Comparison of ENCODE assay signal across 9 mouse cellular contexts in genomic region chr17:34217986-34218385, GRCm38 (mm10). TPM values are rescaled to one million over a fixed set of nuclear protein-coding genes. Genes with fewer than 3 reads are reported as not detected.
"Had no signal": no experiment of that assay in that cellular context is flagged by ENCODE, and none has a peak within 500 bp of the region (broad histone marks: within the 10 kb centered on the region; RNA-seq: fewer than 3 reads in every experiment).

No protein-coding gene starts in this region.

- H3K4me3 ChIP-seq: limb, embryonic 15.5 days; liver, embryonic 12.5 days; midbrain, embryonic 12.5 days; neural tube, embryonic 13.5 days had no signal

- ATAC-seq: liver, embryonic 12.5 days; midbrain, embryonic 16.5 days had no signal

- H3K4me1 ChIP-seq: limb, embryonic 15.5 days; liver, embryonic 12.5 days; midbrain, embryonic 12.5 days; neural tube, embryonic 13.5 days had no signal

- H3K27ac ChIP-seq: kidney, postnatal 0 days; limb, embryonic 15.5 days; liver, embryonic 12.5 days; midbrain, embryonic 12.5 days; neural tube, embryonic 13.5 days had no signal

- DNase-seq: lung, embryonic 14.5 days; right cerebral cortex, postnatal 4 days had no signal

- H3K36me3 ChIP-seq: limb, embryonic 15.5 days; liver, embryonic 12.5 days; midbrain, embryonic 12.5 days; neural tube, embryonic 13.5 days had no signal

RNA-seq across cellular contexts. Expression of gene H2-Ob, which starts 20.7 kb away (rescaled TPM):
- polyA plus RNA-seq: limb, embryonic 11.5 days; limb, embryonic 15.5 days; lung, embryonic 14.5 days; midbrain, embryonic 12.5 days; neural tube, embryonic 13.5 days had no signal
